Mouse (Mus musculus) midbrain, embryonic 10.5 days (tissue): ENCODE results near the gene Cyp4f17. TPM values are rescaled to one million over a fixed set of nuclear protein-coding genes. Genes with fewer than 3 reads are reported as not detected.
"Not testable (repeated sequence)": the region's sequence is repeated elsewhere in the genome, so short reads cannot be mapped to it uniquely, and the experiment has no call there.

Experiments
- DNase-seq: peaks from one replicate; pipeline ENCODE4 v3.0.0-alpha.2; 2017; ENCODE audit warnings: low spot score
- H3K27ac ChIP-seq: fragments of 300-500 bp; sonication (generic); replicated peaks from 2 replicates; pipeline ENCODE4 v1.5.1; 2016; ENCODE audit warnings: mild to moderate bottlenecking
- H3K27me3 ChIP-seq: fragments of 300-500 bp; sonication (generic); 2 replicates; pipeline ENCODE4 v1.6.1; 2016; ENCODE audit warnings: low read depth, mild to moderate bottlenecking; ENCODE audit not compliant: poor library complexity, severe bottlenecking
- H3K36me3 ChIP-seq: fragments of 300-500 bp; sonication (generic); 2 replicates; pipeline ENCODE4 v1.6.1; 2016; ENCODE audit warnings: mild to moderate bottlenecking, moderate library complexity
- H3K4me1 ChIP-seq: fragments of 300-500 bp; sonication (generic); 2 replicates; pipeline ENCODE4 v1.6.1; 2016
- H3K4me3 ChIP-seq: fragments of 300-500 bp; sonication (generic); 2 replicates; pipeline ENCODE4 v1.5.1; 2016; ENCODE audit warnings: mild to moderate bottlenecking, moderate library complexity
- H3K9me3 ChIP-seq: fragments of 300-500 bp; sonication (generic); replicated peaks from 2 replicates; pipeline ENCODE4 v1.6.1; 2016; ENCODE audit warnings: mild to moderate bottlenecking
- WGBS: fragments of 180-500 bp; shearing (Covaris S2); methylation state at CpG from one replicate; pipeline ENCODE4 v1.1.7; 2016; 5-methylcytosine and 5-hydroxymethylcytosine counted together
- polyA plus RNA-seq: library from polyadenylated mRNA; unstranded; fragments of >200 nt; fragmentation: Nextera tagmentation; extraction: Ambion mirVana; gene quantifications from 2 replicates; pipeline ENCODE4 v1.2.1, GENCODE M21; 2016

Gene Cyp4f17
- polyA plus RNA-seq, 1 experiment from 2014 or later: 6.4 TPM

- not testable (repeated sequence) for H3K27ac ChIP-seq, H3K36me3 ChIP-seq, H3K4me3 ChIP-seq, H3K9me3 ChIP-seq, H3K27me3 ChIP-seq, DNase-seq
- peaks cover 26% of the 10 kb centered on the region for H3K4me1 ChIP-seq
- 64% methylated on average over 4 of the region's 4 CpGs for WGBS
These were observed 26.5 kb downstream of the Cyp4f17 start for GRCm38 (mm10) chr17:32532356-32532755.

GRCm38 (mm10) chr17:32534068-32534467, 28.2 kb downstream of the Cyp4f17 start:
- Histone ChIP-seq H3K27me3 (no peaks in the 10 kb centered on the region), H3K4me3 (no peak overlapping the region)
- WGBS: 79% methylated on average over 6 of the region's 6 CpGs

GRCm38 (mm10) chr17:32536051-32536866, 30.4 kb downstream of the Cyp4f17 start, which contains the start of gene Cyp4f16:
Gene Cyp4f16, plus strand, starts transcription at chr17:32536558.
- WGBS: 18% methylated on average over 5 of the region's 5 CpGs
- H3K27me3 ChIP-seq, H3K9me3 ChIP-seq, H3K36me3 ChIP-seq: not testable (repeated sequence)
- peak within 1 kb of the TSS; percentile 48 for H3K4me3 ChIP-seq
- peak; percentile 61 for DNase-seq
- peaks cover 17% of the 10 kb centered on the region for H3K4me1 ChIP-seq
- peak within 1 kb of the TSS; percentile 64 for H3K27ac ChIP-seq

More at GRCm38 (mm10) chr17:32534068-32534467, 28.2 kb downstream of the Cyp4f17 start:
- DNase-seq: no peak
- Histone ChIP-seq H3K9me3 (no peaks in the 10 kb centered on the region), H3K36me3 (no peaks in the 10 kb centered on the region), H3K27ac (no peak overlapping the region), H3K4me1 (peaks cover 17% of the 10 kb centered on the region)

GRCm38 (mm10) chr17:32536867-32537250, 31.0 kb downstream of the Cyp4f17 start:
- DNase-seq: no peak
- H3K36me3 ChIP-seq: no peaks in the 10 kb centered on the region
- peak overlapping the region; percentile 64 for H3K27ac ChIP-seq
- H3K9me3 ChIP-seq: no peaks in the 10 kb centered on the region
- H3K27me3 ChIP-seq: no peaks in the 10 kb centered on the region
- H3K4me3 ChIP-seq: peak overlapping the region; percentile 48
- peaks cover 17% of the 10 kb centered on the region for H3K4me1 ChIP-seq
- WGBS: 71% methylated on average over 5 of the region's 5 CpGs

- H3K9me3 ChIP-seq, H3K4me1 ChIP-seq, H3K4me3 ChIP-seq, DNase-seq, H3K27me3 ChIP-seq, H3K36me3 ChIP-seq, H3K27ac ChIP-seq: not testable (repeated sequence)
- 91% methylated on average over 5 of the region's 5 CpGs for WGBS
These were observed 38.9 kb downstream of the Cyp4f17 start for GRCm38 (mm10) chr17:32544792-32545191.

- WGBS: 85% methylated on average over 3 of the region's 3 CpGs
- H3K27ac ChIP-seq: peak overlapping the region; percentile 77; the same call in 1 of the 2 replicates
These were observed 44.5 kb downstream of the Cyp4f17 start for GRCm38 (mm10) chr17:32550377-32550776.

GRCm38 (mm10) chr17:32550900-32551770, 45.3 kb downstream of the Cyp4f17 start:
- H3K4me3 ChIP-seq: peak overlapping the region; percentile 55
- H3K36me3 ChIP-seq: no peaks in the 10 kb centered on the region
- 14% methylated on average over 20 of the region's 20 CpGs for WGBS
- no peaks in the 10 kb centered on the region for H3K9me3 ChIP-seq
- H3K27me3 ChIP-seq: no peaks in the 10 kb centered on the region
- peak; percentile 90 for DNase-seq
- peak overlapping the region; percentile 77 for H3K27ac ChIP-seq
- peaks cover 17% of the 10 kb centered on the region for H3K4me1 ChIP-seq

More at GRCm38 (mm10) chr17:32550377-32550776, 44.5 kb downstream of the Cyp4f17 start:
- not testable (repeated sequence) for DNase-seq, H3K36me3 ChIP-seq, H3K27me3 ChIP-seq, H3K9me3 ChIP-seq
- Histone ChIP-seq H3K4me1 (peaks cover 17% of the 10 kb centered on the region), H3K4me3 (peak overlapping the region; percentile 55)

- H3K27ac ChIP-seq, H3K36me3 ChIP-seq, H3K4me3 ChIP-seq, DNase-seq, H3K9me3 ChIP-seq, H3K27me3 ChIP-seq: not testable (repeated sequence)
- peaks cover 17% of the 10 kb centered on the region for H3K4me1 ChIP-seq
- 42% methylated on average over 1 of the region's 1 CpGs for WGBS
These were observed 47.2 kb downstream of the Cyp4f17 start for GRCm38 (mm10) chr17:32553016-32553415.

- H3K4me1 ChIP-seq: peaks cover 17% of the 10 kb centered on the region
- H3K4me3 ChIP-seq, H3K27ac ChIP-seq, DNase-seq, H3K9me3 ChIP-seq, H3K27me3 ChIP-seq, H3K36me3 ChIP-seq: not testable (repeated sequence)
- WGBS: 87% methylated on average over 9 of the region's 9 CpGs
These were observed 48.5 kb downstream of the Cyp4f17 start for GRCm38 (mm10) chr17:32554368-32554767.

GRCm38 (mm10) chr17:32563301-32563700, 57.5 kb downstream of the Cyp4f17 start:
- peaks cover 24% of the 10 kb centered on the region for H3K9me3 ChIP-seq
- not testable (repeated sequence) for H3K36me3 ChIP-seq, H3K27me3 ChIP-seq, H3K4me3 ChIP-seq, DNase-seq, H3K4me1 ChIP-seq, H3K27ac ChIP-seq
- WGBS: 85% methylated on average over 2 of the region's 2 CpGs

GRCm38 (mm10) chr17:32573286-32573685, 67.4 kb downstream of the Cyp4f17 start:
- not testable (repeated sequence) for H3K4me3 ChIP-seq, H3K36me3 ChIP-seq, H3K4me1 ChIP-seq, H3K9me3 ChIP-seq, H3K27ac ChIP-seq, H3K27me3 ChIP-seq, DNase-seq
- WGBS: 68% methylated on average over 2 of the region's 2 CpGs

GRCm38 (mm10) chr17:32577496-32578186, 71.8 kb downstream of the Cyp4f17 start:
- Histone ChIP-seq H3K9me3 (no peaks in the 10 kb centered on the region; the same call in 1 of the 2 replicates), H3K27ac (no peak overlapping the region), H3K4me1 (no peaks in the 10 kb centered on the region), H3K4me3 (no peak overlapping the region), H3K36me3 (no peaks in the 10 kb centered on the region), H3K27me3 (no peaks in the 10 kb centered on the region)
- DNase-seq: no peak
- 66% methylated on average over 7 of the region's 7 CpGs for WGBS
